Mouse (Mus musculus): ENCODE measurements around the gene Pglyrp1. TPM values are rescaled to one million over a fixed set of nuclear protein-coding genes. Genes with fewer than 3 reads are reported as not detected.

Pglyrp1 gene
- not detected for polyA plus RNA-seq (2014; fragmentation: Illumina TruSeq; extraction: RNeasy Lipid Tissue Mini Kit (QIAGEN cat#74804); ENCODE audit: low read depth, low replicate concordance)

DNA sequence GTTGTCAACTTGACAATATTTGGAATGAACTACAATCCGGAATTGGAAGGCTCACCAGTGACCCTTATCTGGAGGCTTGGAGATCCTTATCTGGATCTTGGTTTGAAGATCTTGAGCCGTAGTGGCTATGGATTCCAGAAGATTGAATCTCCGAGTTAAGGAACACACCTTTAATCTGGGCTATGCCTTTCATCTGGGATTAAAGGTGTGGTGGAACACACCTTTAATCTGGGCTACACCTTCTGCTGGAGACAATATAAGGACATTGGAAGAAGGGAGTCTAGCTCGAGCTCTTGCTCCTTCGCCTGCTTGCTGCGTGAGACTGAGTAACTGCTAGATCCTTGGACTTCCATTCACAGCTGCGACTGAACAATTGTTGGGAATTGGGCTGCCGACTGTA is at the start of gene Pglyrp1:
Pglyrp1 (plus strand) TSS at position 301 of the 400 bp plus-strand sequence.

GRCm38 (mm10) chr7:18821507-18821906 is 49.6 kb upstream of the Pglyrp1 start, which contains the start of gene Psg17:
Psg17 (minus strand) TSS chr7:18821607.

DNA sequence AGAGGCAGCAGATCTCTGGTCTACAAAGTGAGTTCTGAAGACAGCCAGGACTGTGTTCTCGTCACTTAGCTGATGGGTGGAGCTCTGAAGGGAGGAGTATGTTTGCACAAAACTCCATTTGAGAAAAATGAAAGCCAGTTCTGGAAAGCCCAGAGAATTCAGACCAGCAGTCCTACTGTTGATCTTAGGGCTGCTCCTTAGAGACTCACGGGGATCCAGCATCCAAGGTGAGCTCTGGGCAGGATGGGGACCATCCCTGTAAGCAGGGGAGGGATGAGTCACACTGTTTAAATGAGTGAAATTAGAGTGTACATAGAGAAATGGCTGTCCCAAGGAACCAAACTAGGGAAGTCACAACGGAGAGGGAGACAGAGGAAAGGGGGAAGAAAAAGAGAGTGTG is 31.3 kb upstream of the Pglyrp1 start, which contains the start of gene Mill2:
Mill2 (plus strand) TSS at position 102 of the 400 bp plus-strand sequence.

GRCm38 (mm10) chr7:18910241-18910831 is 39.2 kb downstream of the Pglyrp1 start, which contains the start of gene Ccdc61:
Ccdc61 (minus strand) TSS chr7:18910415.

DNA sequence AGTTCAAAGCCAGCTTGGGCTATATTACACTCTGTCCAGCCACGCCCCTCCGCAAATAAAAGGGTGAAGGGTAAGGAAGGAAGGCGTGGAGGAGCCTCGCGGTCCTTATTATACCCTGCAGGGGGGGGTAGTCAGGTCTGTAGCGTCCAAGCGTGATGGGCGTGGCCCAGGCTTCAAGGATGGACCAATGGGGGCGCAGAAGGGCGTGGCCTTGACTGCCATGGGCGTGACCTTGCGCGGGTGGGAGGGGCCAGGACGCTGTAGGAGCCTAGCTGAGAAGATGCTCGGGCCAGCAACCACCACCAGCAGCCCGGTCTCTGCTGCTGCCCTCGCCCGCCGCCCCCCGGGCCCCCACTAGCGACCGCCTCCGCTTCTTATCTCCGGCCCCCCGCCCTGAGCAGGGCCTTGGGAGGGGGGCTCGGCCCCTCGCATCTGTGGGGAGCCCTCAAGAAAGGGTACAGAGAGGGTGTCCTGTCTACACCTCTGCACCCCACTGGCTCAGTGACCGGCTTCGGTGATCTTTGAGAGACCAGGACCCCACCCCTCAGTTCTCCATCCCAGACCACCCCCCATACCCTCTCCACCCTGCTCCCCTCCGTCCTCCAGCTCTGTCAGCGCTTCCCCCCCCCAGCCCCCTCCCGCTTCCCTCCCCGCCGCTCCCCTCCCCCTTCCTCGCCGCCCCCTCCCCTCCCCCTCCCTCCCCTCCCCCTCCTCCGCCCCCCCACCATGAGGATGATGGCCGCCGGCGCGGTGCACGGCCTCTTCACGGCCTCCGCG is 54.2 kb downstream of the Pglyrp1 start, which contains the start of gene Nova2:
Nova2 (plus strand) TSS at position 727 of the 777 bp plus-strand sequence.

Other genes with a start within 250 kb of the Pglyrp1 start
- not detected for gene Psg21, start 214.6 kb upstream of the Pglyrp1 start, polyA plus RNA-seq (2014; fragmentation: Illumina TruSeq; extraction: RNeasy Lipid Tissue Mini Kit (QIAGEN cat#74804); ENCODE audit: low read depth, low replicate concordance)
- gene Psg20, start 185.1 kb upstream of the Pglyrp1 start, polyA plus RNA-seq (2014; fragmentation: Illumina TruSeq; extraction: RNeasy Lipid Tissue Mini Kit (QIAGEN cat#74804); ENCODE audit: low read depth, low replicate concordance): not detected
- 0.14 TPM for gene Psg22, start 153.2 kb upstream of the Pglyrp1 start, polyA plus RNA-seq (2014; fragmentation: Illumina TruSeq; extraction: RNeasy Lipid Tissue Mini Kit (QIAGEN cat#74804); ENCODE audit: low read depth, low replicate concordance)
- gene Psg19, start 72.8 kb upstream of the Pglyrp1 start, polyA plus RNA-seq (2014; fragmentation: Illumina TruSeq; extraction: RNeasy Lipid Tissue Mini Kit (QIAGEN cat#74804); ENCODE audit: low read depth, low replicate concordance): 3.5 TPM
- gene Psg17, start 49.7 kb upstream of the Pglyrp1 start, polyA plus RNA-seq (2014; fragmentation: Illumina TruSeq; extraction: RNeasy Lipid Tissue Mini Kit (QIAGEN cat#74804); ENCODE audit: low read depth, low replicate concordance): 1.5 TPM
- 1.1 TPM for gene Mill2, start 31.4 kb upstream of the Pglyrp1 start, polyA plus RNA-seq (2014; fragmentation: Illumina TruSeq; extraction: RNeasy Lipid Tissue Mini Kit (QIAGEN cat#74804); ENCODE audit: low read depth, low replicate concordance)
- gene Ccdc61, start 39.1 kb downstream of the Pglyrp1 start, polyA plus RNA-seq (2014; fragmentation: Illumina TruSeq; extraction: RNeasy Lipid Tissue Mini Kit (QIAGEN cat#74804); ENCODE audit: low read depth, low replicate concordance): 2.5 TPM
- gene Nova2, start 54.6 kb downstream of the Pglyrp1 start, polyA plus RNA-seq (2014; fragmentation: Illumina TruSeq; extraction: RNeasy Lipid Tissue Mini Kit (QIAGEN cat#74804); ENCODE audit: low read depth, low replicate concordance): 0.66 TPM
- gene Nanos2, start 116.1 kb downstream of the Pglyrp1 start, polyA plus RNA-seq (2014; fragmentation: Illumina TruSeq; extraction: RNeasy Lipid Tissue Mini Kit (QIAGEN cat#74804); ENCODE audit: low read depth, low replicate concordance): not detected
- gene Mypop, start 119.9 kb downstream of the Pglyrp1 start, polyA plus RNA-seq (2014; fragmentation: Illumina TruSeq; extraction: RNeasy Lipid Tissue Mini Kit (QIAGEN cat#74804); ENCODE audit: low read depth, low replicate concordance): 1.3 TPM
- gene Irf2bp1, start 132.7 kb downstream of the Pglyrp1 start, polyA plus RNA-seq (2014; fragmentation: Illumina TruSeq; extraction: RNeasy Lipid Tissue Mini Kit (QIAGEN cat#74804); ENCODE audit: low read depth, low replicate concordance): 0.39 TPM
- gene Foxa3, start 152.2 kb downstream of the Pglyrp1 start, polyA plus RNA-seq (2014; fragmentation: Illumina TruSeq; extraction: RNeasy Lipid Tissue Mini Kit (QIAGEN cat#74804); ENCODE audit: low read depth, low replicate concordance): 0.42 TPM
- gene Sympk, start 153.0 kb downstream of the Pglyrp1 start, polyA plus RNA-seq (2014; fragmentation: Illumina TruSeq; extraction: RNeasy Lipid Tissue Mini Kit (QIAGEN cat#74804); ENCODE audit: low read depth, low replicate concordance): 12.0 TPM
- gene Rsph6a, start 183.4 kb downstream of the Pglyrp1 start, polyA plus RNA-seq (2014; fragmentation: Illumina TruSeq; extraction: RNeasy Lipid Tissue Mini Kit (QIAGEN cat#74804); ENCODE audit: low read depth, low replicate concordance): 9.7 TPM
- gene Dmwd, start 204.9 kb downstream of the Pglyrp1 start, polyA plus RNA-seq (2014; fragmentation: Illumina TruSeq; extraction: RNeasy Lipid Tissue Mini Kit (QIAGEN cat#74804); ENCODE audit: low read depth, low replicate concordance): 2.8 TPM
- 2.4 TPM for gene Dmpk, start 212.5 kb downstream of the Pglyrp1 start, polyA plus RNA-seq (2014; fragmentation: Illumina TruSeq; extraction: RNeasy Lipid Tissue Mini Kit (QIAGEN cat#74804); ENCODE audit: low read depth, low replicate concordance)
- 0.25 TPM for gene Six5, start 223.3 kb downstream of the Pglyrp1 start, polyA plus RNA-seq (2014; fragmentation: Illumina TruSeq; extraction: RNeasy Lipid Tissue Mini Kit (QIAGEN cat#74804); ENCODE audit: low read depth, low replicate concordance)
- gene Gm4969, start 247.0 kb downstream of the Pglyrp1 start, polyA plus RNA-seq (2014; fragmentation: Illumina TruSeq; extraction: RNeasy Lipid Tissue Mini Kit (QIAGEN cat#74804); ENCODE audit: low read depth, low replicate concordance): 5.8 TPM
- 0.88 TPM for gene Fbxo46, start 248.5 kb downstream of the Pglyrp1 start, polyA plus RNA-seq (2014; fragmentation: Illumina TruSeq; extraction: RNeasy Lipid Tissue Mini Kit (QIAGEN cat#74804); ENCODE audit: low read depth, low replicate concordance)

Data from testis, adult 10 weeks (tissue).